Mouse (Mus musculus): ENCODE data around the gene Dnaic2.
A peak's percentile ranks its signal among the peaks of the same experiment; 100 is the strongest.

The Dnaic2 gene

GRCm38 (mm10) chr11:114702311-114702995 is 24.8 kb upstream of the Dnaic2 start:
- no peak for DNase-seq (ENCODE audit: low spot score in 2 of 2)

GRCm38 (mm10) chr11:114702996-114703361 is 24.2 kb upstream of the Dnaic2 start:
- no peak for DNase-seq (ENCODE audit: low spot score in 2 of 2)

- DNase-seq (ENCODE audit: low spot score in 2 of 2): no peak
Observed at GRCm38 (mm10) chr11:114704071-114704913, 22.9 kb upstream of the Dnaic2 start.

GRCm38 (mm10) chr11:114706358-114706757 is 20.9 kb upstream of the Dnaic2 start:
- DNase-seq (ENCODE audit: low spot score in 2 of 2): no peak

- DNase-seq (ENCODE audit: low spot score in 2 of 2): no peak
Observed at GRCm38 (mm10) chr11:114711393-114711792, 15.8 kb upstream of the Dnaic2 start.

GRCm38 (mm10) chr11:114711861-114712260 is 15.3 kb upstream of the Dnaic2 start:
- no peak for DNase-seq (ENCODE audit: low spot score in 2 of 2)

- no peak for DNase-seq (ENCODE audit: low spot score in 2 of 2)
Observed at GRCm38 (mm10) chr11:114714526-114714925, 12.7 kb upstream of the Dnaic2 start.

GRCm38 (mm10) chr11:114715531-114715930 is 11.7 kb upstream of the Dnaic2 start:
- no peak for DNase-seq (ENCODE audit: low spot score in 2 of 2)

GRCm38 (mm10) chr11:114720535-114720934 is 6.7 kb upstream of the Dnaic2 start:
- DNase-seq (ENCODE audit: low spot score in 2 of 2): no peak

- DNase-seq (ENCODE audit: low spot score in 2 of 2): no peak
Observed at GRCm38 (mm10) chr11:114722438-114722837, 4.8 kb upstream of the Dnaic2 start.

GRCm38 (mm10) chr11:114723030-114723429 is 4.2 kb upstream of the Dnaic2 start:
- no peak for DNase-seq (ENCODE audit: low spot score in 2 of 2)

- DNase-seq (ENCODE audit: low spot score in 2 of 2): peak in 1 of 2 experiments; percentile 31
Observed at GRCm38 (mm10) chr11:114724787-114725590, 2.2 kb upstream of the Dnaic2 start.

- no peak for DNase-seq (ENCODE audit: low spot score in 2 of 2)
Observed at GRCm38 (mm10) chr11:114727826-114728186, 598 bp downstream of the Dnaic2 start.

- no peak for DNase-seq (ENCODE audit: low spot score in 2 of 2)
Observed at GRCm38 (mm10) chr11:114728333-114728732, 1.1 kb downstream of the Dnaic2 start.

GRCm38 (mm10) chr11:114729832-114730363 is 2.7 kb downstream of the Dnaic2 start:
- no peak for DNase-seq (ENCODE audit: low spot score in 2 of 2)

GRCm38 (mm10) chr11:114731711-114732110 is 4.5 kb downstream of the Dnaic2 start:
- DNase-seq (ENCODE audit: low spot score in 2 of 2): no peak

- DNase-seq (ENCODE audit: low spot score in 2 of 2): no peak
Observed at GRCm38 (mm10) chr11:114732890-114733289, 5.7 kb downstream of the Dnaic2 start.

GRCm38 (mm10) chr11:114736111-114736510 is 8.9 kb downstream of the Dnaic2 start:
- no peak for DNase-seq (ENCODE audit: low spot score in 2 of 2)

GRCm38 (mm10) chr11:114736913-114737624 is 9.9 kb downstream of the Dnaic2 start:
- DNase-seq (ENCODE audit: low spot score in 2 of 2): peak; percentile 27 to 36

- no peak for DNase-seq (ENCODE audit: low spot score in 2 of 2)
Observed at GRCm38 (mm10) chr11:114740598-114740997, 13.4 kb downstream of the Dnaic2 start.

GRCm38 (mm10) chr11:114741451-114741850 is 14.2 kb downstream of the Dnaic2 start:
- no peak for DNase-seq (ENCODE audit: low spot score in 2 of 2)
